Mouse (Mus musculus): ENCODE results near the gene She. TPM values are rescaled to one million over a fixed set of nuclear protein-coding genes. Genes with fewer than 3 reads are reported as not detected.

Gene She
- polyA plus RNA-seq (2017; shearing (Covaris generic)): 0.43 TPM

GRCm38 (mm10) chr3:89830815-89831591 lies at the start of gene She:
She (plus strand) TSS chr3:89831370.

Other genes starting within 250 kb of the She start
- 65.7 TPM for gene Adar, start 116.3 kb upstream of the She start, polyA plus RNA-seq (2017; shearing (Covaris generic))
- gene Chrnb2, start 66.7 kb upstream of the She start, polyA plus RNA-seq (2017; shearing (Covaris generic)): 0.87 TPM
- 47.7 TPM for gene Ube2q1, start 57.8 kb upstream of the She start, polyA plus RNA-seq (2017; shearing (Covaris generic))
- gene Il6ra, start 81.8 kb downstream of the She start, polyA plus RNA-seq (2017; shearing (Covaris generic)): 18.1 TPM
- 58.6 TPM for gene Atp8b2, start 132.1 kb downstream of the She start, polyA plus RNA-seq (2017; shearing (Covaris generic))
- gene Hax1, start 167.4 kb downstream of the She start, polyA plus RNA-seq (2017; shearing (Covaris generic)): 85.7 TPM
- 108 TPM for gene 4933434E20Rik, start 220.3 kb downstream of the She start, polyA plus RNA-seq (2017; shearing (Covaris generic))
- gene Ubap2l, start 221.3 kb downstream of the She start, polyA plus RNA-seq (2017; shearing (Covaris generic)): 177 TPM
- 905 TPM for gene Tpm3, start 241.3 kb downstream of the She start, polyA plus RNA-seq (2017; shearing (Covaris generic))